Mouse (Mus musculus) Patski (cell line): ENCODE data around the gene Bpifb1. TPM values are rescaled to one million over a fixed set of nuclear protein-coding genes. Genes with fewer than 3 reads are reported as not detected.
"Not testable (repeated sequence)": the region's sequence is repeated elsewhere in the genome, so short reads cannot be mapped to it uniquely, and the experiment has no call there.

Experiments used
- ATAC-seq: fragments of 100-300 bp; one replicate; pipeline ENCODE4 v1.8.0; 2021
- CTCF ChIA-PET: fragments of 350-600 bp; sonication (Branson Sonifier 250); formaldehyde crosslinking; loops from one replicate; lab custom pipeline; 2022; ENCODE audit warnings: inconsistent platforms; lab: Charles Lee
- POLR2A ChIA-PET: fragments of 350-600 bp; sonication (Branson Sonifier 250); formaldehyde crosslinking; loops from one replicate; lab custom pipeline; 2022; ENCODE audit warnings: antibody characterized with exemption, inconsistent platforms; lab: Charles Lee
- DNase-seq: peaks from one replicate; pipeline ENCODE4 v3.0.0-alpha.2; 2011; ENCODE audit warnings: low read depth, low spot score
- H3K27me3 ChIP-seq: fragments of 371-371 bp; one replicate; pipeline ENCODE4 v1.5.1; 2021
- CTCF ChIP-seq: fragments of 100-300 bp; IDR thresholded peaks from one replicate; pipeline ENCODE4 v1.5.1; 2021
- in situ Hi-C: fragments of 300-500 bp; cut with MboI; formaldehyde crosslinking; loops from 3 replicates; pipeline ENCODE4 v1.11.1; 2018; ENCODE audit warnings: low pct_unique_long_range_greater_than_20kb, mixed read lengths
- polyA plus RNA-seq: library from polyadenylated mRNA; unstranded; gene quantifications from one replicate; pipeline ENCODE4 v1.2.3, GENCODE M21; 2021

The Bpifb1 gene
- polyA plus RNA-seq, result 0.04 TPM

GRCm38 (mm10) chr2:154190546-154191258, at the start of gene Bpifb1:
Gene Bpifb1 (plus strand): TSS chr2:154190818.
- ATAC-seq, result no peak
- TF ChIP-seq CTCF, result no peak
- no peak for DNase-seq
- ChIA-PET POLR2A (no interaction called here), CTCF (no interaction called here)
- H3K27me3 ChIP-seq, result peaks cover 9% of the 10 kb centered on the region
- in situ Hi-C loops, result no loop called here

GRCm38 (mm10) chr2:154142580-154142979, 48.0 kb upstream of the Bpifb1 start, which contains the start of gene Bpifa1:
Gene Bpifa1 (plus strand): TSS chr2:154142880.
- no peak for ATAC-seq
- no peaks in the 10 kb centered on the region for H3K27me3 ChIP-seq
- ChIA-PET CTCF (no interaction called here), POLR2A (no interaction called here)
- no peak for TF ChIP-seq CTCF
- in situ Hi-C loops, result no loop called here
- DNase-seq, result no peak

GRCm38 (mm10) chr2:154143735-154144134, 46.9 kb upstream of the Bpifb1 start:
- in situ Hi-C loops, result no loop called here
- ChIA-PET CTCF (no interaction called here), POLR2A (no interaction called here)
- no peaks in the 10 kb centered on the region for H3K27me3 ChIP-seq
- no peak for DNase-seq
- no peak for TF ChIP-seq CTCF
- ATAC-seq, result no peak

- H3K27me3 ChIP-seq, result no peaks in the 10 kb centered on the region
- no peak for DNase-seq
- in situ Hi-C loops, result no loop called here
- no peak for TF ChIP-seq CTCF
- CTCF ChIA-PET, result no interaction called here
- no peak for ATAC-seq
- POLR2A ChIA-PET, result no interaction called here
These were observed 43.1 kb upstream of the Bpifb1 start for GRCm38 (mm10) chr2:154147496-154147895.

DNA sequence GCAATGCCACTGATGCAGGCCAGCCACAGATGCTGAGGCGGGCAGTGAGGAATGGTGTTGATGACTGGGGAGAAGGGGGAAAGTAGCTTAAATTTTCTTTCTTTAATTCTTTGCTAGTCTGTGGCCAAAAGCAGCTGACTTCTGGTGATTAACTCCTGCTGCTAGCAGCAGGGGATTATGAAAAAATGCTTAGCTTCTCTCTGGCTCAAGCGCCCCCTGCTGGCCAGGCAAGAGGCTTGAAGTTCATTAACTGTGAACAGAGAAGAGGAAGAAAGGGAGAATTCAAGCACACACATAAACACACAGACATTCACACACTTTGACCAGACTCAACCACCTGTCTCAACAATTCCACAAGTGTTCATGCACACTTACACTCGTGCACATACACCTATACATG, 32.2 kb upstream of the Bpifb1 start:
- peak; percentile 70 for TF ChIP-seq CTCF
- CTCF ChIA-PET, result interaction anchor here (1.1 kb wide), 1 partner anchor 13 kb away, joined by 3 read pairs; no protein-coding TSS in a partner anchor
- in situ Hi-C loops, result no loop called here

GRCm38 (mm10) chr2:154162307-154162706, 28.3 kb upstream of the Bpifb1 start, which contains the start of gene Bpifa5:
Gene Bpifa5 (plus strand): TSS chr2:154162607.
- ChIA-PET POLR2A (no interaction called here), CTCF (no interaction called here)
- TF ChIP-seq CTCF, result no peak
- in situ Hi-C loops, result no loop called here
- DNase-seq (no peak), ATAC-seq (no peak)
- H3K27me3 ChIP-seq, result no peaks in the 10 kb centered on the region

More for the DNA sequence above, 32.2 kb upstream of the Bpifb1 start:
- ATAC-seq, result no peak
- peak; percentile 4 for DNase-seq
- POLR2A ChIA-PET, result no interaction called here
- no peaks in the 10 kb centered on the region for H3K27me3 ChIP-seq

GRCm38 (mm10) chr2:154163306-154163705, 27.3 kb upstream of the Bpifb1 start:
- CTCF ChIA-PET, result no interaction called here
- DNase-seq, result no peak
- ATAC-seq, result no peak
- in situ Hi-C loops, result no loop called here
- no peaks in the 10 kb centered on the region for H3K27me3 ChIP-seq
- no peak for TF ChIP-seq CTCF
- POLR2A ChIA-PET, result interaction anchor here (0.6 kb wide), 1 partner anchor 69 kb away, joined by 4 read pairs; no protein-coding TSS in a partner anchor

GRCm38 (mm10) chr2:154169172-154169571, 21.4 kb upstream of the Bpifb1 start:
- ATAC-seq (no peak), DNase-seq (no peak)
- POLR2A ChIA-PET, result no interaction called here
- in situ Hi-C loops, result no loop called here
- H3K27me3 ChIP-seq, result no peaks in the 10 kb centered on the region
- CTCF ChIA-PET, result interaction anchor here (0.7 kb wide), 1 partner anchor 10 kb away, joined by 3 read pairs; no protein-coding TSS in a partner anchor
- no peak for TF ChIP-seq CTCF

- ChIA-PET CTCF (interaction anchor here (1.0 kb wide), 1 partner anchor 13 kb away, joined by 3 read pairs; no protein-coding TSS in a partner anchor), POLR2A (no interaction called here)
- H3K27me3 ChIP-seq, result no peaks in the 10 kb centered on the region
- no peak for DNase-seq
- no peak for ATAC-seq
- no peak for TF ChIP-seq CTCF
- in situ Hi-C loops, result no loop called here
These were observed 19.0 kb upstream of the Bpifb1 start for GRCm38 (mm10) chr2:154171621-154172020.

DNA sequence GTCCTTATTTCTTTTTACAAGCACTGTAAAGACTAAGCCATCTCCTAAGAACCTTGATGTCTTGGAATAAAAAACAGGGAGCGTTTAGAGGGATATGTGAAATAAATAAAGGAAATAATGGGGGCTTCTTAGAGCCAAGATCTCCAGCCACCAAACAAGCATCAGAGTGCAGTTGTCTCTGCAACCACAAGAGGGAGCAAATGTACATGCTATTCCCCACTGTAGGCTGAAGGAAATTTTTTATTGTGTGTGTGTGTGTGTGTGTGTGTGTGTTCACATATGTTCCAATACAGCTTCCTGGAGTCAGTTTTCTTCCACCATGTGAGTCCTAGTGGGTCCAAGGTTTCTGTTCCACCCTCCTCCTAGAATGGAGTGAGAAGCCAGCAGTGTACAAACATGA, 17.3 kb upstream of the Bpifb1 start:
- ChIA-PET POLR2A (no interaction called here), CTCF (no interaction called here)
- ATAC-seq (no peak), DNase-seq (no peak)
- in situ Hi-C loops, result no loop called here
- no peaks in the 10 kb centered on the region for H3K27me3 ChIP-seq
- peak; percentile 71 for TF ChIP-seq CTCF

- H3K27me3 ChIP-seq, CTCF ChIA-PET, DNase-seq, POLR2A ChIA-PET, ATAC-seq, in situ Hi-C loops: not testable (repeated sequence)
These were observed 8.7 kb upstream of the Bpifb1 start for GRCm38 (mm10) chr2:154181900-154182299.

- in situ Hi-C loops, result not testable (repeated sequence)
These were observed 7.6 kb upstream of the Bpifb1 start for GRCm38 (mm10) chr2:154183061-154183460.

More at GRCm38 (mm10) chr2:154183061-154183460, 7.6 kb upstream of the Bpifb1 start:
- H3K27me3 ChIP-seq, DNase-seq, ATAC-seq, CTCF ChIA-PET, POLR2A ChIA-PET: not testable (repeated sequence)
